Mouse (Mus musculus) liver, adult 2 months (tissue): ENCODE results near the gene Gnaq.

ENCODE experiments used
- CTCF ChIP-seq: fragments of 200-500 bp; IDR thresholded peaks from 2 replicates; pipeline ENCODE4 v1.5.1; 2011; ENCODE audit warnings: low read depth, low read length, control low read depth
- POLR2A ChIP-seq: fragments of 200-500 bp; IDR thresholded peaks from 2 replicates; pipeline ENCODE4 v1.6.1; 2011; ENCODE audit warnings: low read length, control low read depth; ENCODE audit not compliant: insufficient read depth; ENCODE audit errors: extremely low read depth

DNA sequence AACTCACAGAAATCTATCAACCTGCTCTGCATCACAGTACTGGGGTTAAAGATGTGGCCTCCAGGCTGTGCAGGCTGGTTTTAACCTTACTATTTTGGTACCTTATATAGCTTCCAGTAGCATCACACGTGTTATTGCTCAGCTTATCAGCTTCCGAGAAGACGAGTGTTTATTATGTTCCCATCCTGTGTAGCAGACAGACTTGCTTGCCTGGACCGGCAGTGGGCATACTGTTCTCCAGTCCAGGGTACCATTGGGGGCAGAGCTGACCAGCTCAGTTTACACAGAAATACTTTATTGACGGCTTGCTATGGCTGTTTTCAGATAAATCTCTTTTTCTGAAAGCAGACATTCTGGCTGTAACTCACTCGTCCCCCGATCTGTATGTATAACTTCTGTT is 17.7 kb downstream of the Gnaq start:
- TF ChIP-seq CTCF = no peak
- TF ChIP-seq POLR2A = no peak
